Mouse (Mus musculus): ENCODE data around the gene Col6a3. TPM values are rescaled to one million over a fixed set of nuclear protein-coding genes. Genes with fewer than 3 reads are reported as not detected.

Gene Col6a3
- total and polyA plus RNA-seq, 3 experiments = 0.25 TPM; not detected in 2

- no peak overlapping the region for H3K4me3 ChIP-seq (replicated peaks in 1 of 3; ENCODE audit: low read depth in 2 of 3, low read length in 2 of 3, poor library complexity in 1 of 3)
- H3K36me3 ChIP-seq (replicated peaks in 1 of 2; ENCODE audit: control insufficient read depth in 1 of 2, insufficient read depth in 1 of 2, low read length in 1 of 2) = no peaks in the 10 kb centered on the region
- dilution Hi-C loops (cut with MboI; ENCODE audit: extremely low pct_ligation_motif_present, extremely low pct_unique_long_range_greater_than_20kb, low sequenced_read_pairs) (no loop called here), in situ Hi-C loops (cut with MboI; ENCODE audit: low pct_ligation_motif_present, low pct_unique_long_range_greater_than_20kb, low sequenced_read_pairs) (no loop called here)
- no peak overlapping the region for H3K4me2 ChIP-seq (ENCODE audit: insufficient read depth, low read depth, poor library complexity, severe bottlenecking)
- H3K4me1 ChIP-seq (ENCODE audit: control insufficient read depth in 1 of 2, insufficient read depth in 2 of 2) = no peaks in the 10 kb centered on the region
- H3K27me3 ChIP-seq (replicated peaks) = peaks cover 68% of the 10 kb centered on the region
- DNase-seq (ENCODE audit: extremely low read depth) = no peak
- no peaks in the 10 kb centered on the region for H3K9me3 ChIP-seq (replicated peaks; ENCODE audit: low read length)
- no peaks in the 10 kb centered on the region for H3K79me2 ChIP-seq (replicated peaks; ENCODE audit: control insufficient read depth, extremely low read depth, insufficient read depth, poor library complexity, severe bottlenecking)
- no peak overlapping the region for H3K27ac ChIP-seq (ENCODE audit: insufficient read depth, low read depth)
- TF ChIP-seq JUND (conservative IDR thresholded peaks at IDR 0.05; ENCODE audit: low read depth, low read length) (no peak), USF2 (conservative IDR thresholded peaks at IDR 0.05; ENCODE audit: low read depth, low read length) (no peak), RCOR1 (conservative IDR thresholded peaks at IDR 0.05; ENCODE audit: low read depth, low read length) (no peak), CTCF (conservative IDR thresholded peaks at IDR 0.05 in 1 of 2, IDR thresholded peaks at IDR 0.05 in 1 of 2; ENCODE audit: low read depth in 2 of 2, low read length in 2 of 2) (no peak), ZC3H11A (IDR thresholded peaks at IDR 0.05; ENCODE audit: low read depth, low read length) (no peak), NRF1 (IDR thresholded peaks at IDR 0.05; ENCODE audit: low read depth, low read length) (no peak), ZKSCAN1 (IDR thresholded peaks at IDR 0.05; ENCODE audit: borderline replicate concordance, low read depth, low read length) (no peak), SIN3A (IDR thresholded peaks at IDR 0.05; ENCODE audit: low read length) (no peak), RAD21 (IDR thresholded peaks at IDR 0.05; ENCODE audit: low read depth, low read length) (no peak), POLR2AphosphoS2 (IDR thresholded peaks at IDR 0.05; ENCODE audit: low read depth, low read length) (no peak), MAFK (IDR thresholded peaks at IDR 0.05; ENCODE audit: insufficient replicate concordance, low read length) (no peak)
- no peak overlapping the region for H3K9ac ChIP-seq (ENCODE audit: insufficient read depth, low read depth)
Observed at GRCm38 (mm10) chr1:90800466-90800865, 43.3 kb downstream of the Col6a3 start.

GRCm38 (mm10) chr1:90797276-90797891, 46.4 kb downstream of the Col6a3 start:
- no peaks in the 10 kb centered on the region for H3K4me1 ChIP-seq (ENCODE audit: control insufficient read depth in 1 of 2, insufficient read depth in 2 of 2)
- no peaks in the 10 kb centered on the region for H3K9me3 ChIP-seq (replicated peaks; ENCODE audit: low read length)
- H3K27me3 ChIP-seq (replicated peaks) = peaks cover 64% of the 10 kb centered on the region
- no peak overlapping the region for H3K9ac ChIP-seq (ENCODE audit: insufficient read depth, low read depth)
- H3K79me2 ChIP-seq (replicated peaks; ENCODE audit: control insufficient read depth, extremely low read depth, insufficient read depth, poor library complexity, severe bottlenecking) = no peaks in the 10 kb centered on the region
- H3K4me2 ChIP-seq (ENCODE audit: insufficient read depth, low read depth, poor library complexity, severe bottlenecking) = no peak overlapping the region
- TF ChIP-seq RAD21 (IDR thresholded peaks at IDR 0.05; ENCODE audit: low read depth, low read length) (no peak), MYC (IDR thresholded peaks at IDR 0.05; ENCODE audit: low read depth, low read length) (no peak)
- no peaks in the 10 kb centered on the region for H3K36me3 ChIP-seq (replicated peaks in 1 of 2; ENCODE audit: control insufficient read depth in 1 of 2, insufficient read depth in 1 of 2, low read length in 1 of 2)
- dilution Hi-C loops (cut with MboI; ENCODE audit: extremely low pct_ligation_motif_present, extremely low pct_unique_long_range_greater_than_20kb, low sequenced_read_pairs) (no loop called here), in situ Hi-C loops (cut with MboI; ENCODE audit: low pct_ligation_motif_present, low pct_unique_long_range_greater_than_20kb, low sequenced_read_pairs) (no loop called here)
- H3K4me3 ChIP-seq (replicated peaks in 1 of 3; ENCODE audit: low read depth in 2 of 3, low read length in 2 of 3, poor library complexity in 1 of 3) = no peak overlapping the region
- H3K27ac ChIP-seq (ENCODE audit: insufficient read depth, low read depth) = no peak overlapping the region
- no peak for DNase-seq (ENCODE audit: extremely low read depth)

GRCm38 (mm10) chr1:90793368-90793767, 50.4 kb downstream of the Col6a3 start:
- H3K36me3 ChIP-seq (replicated peaks in 1 of 2; ENCODE audit: control insufficient read depth in 1 of 2, insufficient read depth in 1 of 2, low read length in 1 of 2) = no peaks in the 10 kb centered on the region
- H3K4me2 ChIP-seq (ENCODE audit: insufficient read depth, low read depth, poor library complexity, severe bottlenecking) = no peak overlapping the region
- dilution Hi-C loops (cut with MboI; ENCODE audit: extremely low pct_ligation_motif_present, extremely low pct_unique_long_range_greater_than_20kb, low sequenced_read_pairs) (no loop called here), in situ Hi-C loops (cut with MboI; ENCODE audit: low pct_ligation_motif_present, low pct_unique_long_range_greater_than_20kb, low sequenced_read_pairs) (no loop called here)
- no peaks in the 10 kb centered on the region for H3K79me2 ChIP-seq (replicated peaks; ENCODE audit: control insufficient read depth, extremely low read depth, insufficient read depth, poor library complexity, severe bottlenecking)
- no peak overlapping the region for H3K27ac ChIP-seq (ENCODE audit: insufficient read depth, low read depth)
- no peak overlapping the region for H3K4me3 ChIP-seq (replicated peaks in 1 of 3; ENCODE audit: low read depth in 2 of 3, low read length in 2 of 3, poor library complexity in 1 of 3)
- H3K4me1 ChIP-seq (ENCODE audit: control insufficient read depth in 1 of 2, insufficient read depth in 2 of 2) = no peaks in the 10 kb centered on the region
- H3K9me3 ChIP-seq (replicated peaks; ENCODE audit: low read length) = no peaks in the 10 kb centered on the region
- DNase-seq (ENCODE audit: extremely low read depth) = peak; percentile 6
- TF ChIP-seq KAT2A (IDR thresholded peaks at IDR 0.05; ENCODE audit: insufficient replicate concordance, low read length) (no peak), CTCF (conservative IDR thresholded peaks at IDR 0.05 in 1 of 2, IDR thresholded peaks at IDR 0.05 in 1 of 2; ENCODE audit: low read depth in 2 of 2, low read length in 2 of 2) (peak in 1 of 2 experiments; percentile 14; a peak in 1 of 4 replicates)
- H3K9ac ChIP-seq (ENCODE audit: insufficient read depth, low read depth) = no peak overlapping the region
- H3K27me3 ChIP-seq (replicated peaks) = peaks cover 79% of the 10 kb centered on the region
